Mouse (Mus musculus) heart, embryonic 14.5 days (tissue): Measurements from ENCODE around the gene Elobl. TPM values are rescaled to one million over a fixed set of nuclear protein-coding genes. Genes with fewer than 3 reads are reported as not detected.

Source experiments
- ATAC-seq: fragments of 200-750 bp; cut with Nextera tagmentation; 2 replicates; pipeline ENCODE4 v1.8.0; 2017; ENCODE audit warnings: low read depth, moderate TSS enrichment; ENCODE audit not compliant: insufficient number of reproducible peaks, insufficient read depth, low FRiP score
- H3K27ac ChIP-seq, 2 experiments: fragments of 200-500 bp in 1 of 2; fragments of 300-500 bp in 1 of 2; sonication (generic) in 1 of 2; replicated peaks in 1 of 2; 2 replicates each; pipeline ENCODE4 v1.5.1; 2012 to 2014; ENCODE audit warnings: low read depth in 2 of 2, low read length in 2 of 2, control low read depth in 1 of 2, mild to moderate bottlenecking in 1 of 2, mixed read lengths in 1 of 2; ENCODE audit not compliant: control insufficient read depth in 1 of 2, insufficient read depth in 1 of 2
- H3K27me3 ChIP-seq: fragments of 300-500 bp; sonication (generic); 2 replicates; pipeline ENCODE4 v1.6.1; 2014; ENCODE audit warnings: mild to moderate bottlenecking, low read length, control low read depth; ENCODE audit not compliant: control insufficient read depth, insufficient read depth
- H3K36me3 ChIP-seq: fragments of 300-500 bp; sonication (generic); 2 replicates; pipeline ENCODE4 v1.6.1; 2014; ENCODE audit warnings: mild to moderate bottlenecking, control low read depth, low read length, mixed read lengths; ENCODE audit not compliant: control insufficient read depth, insufficient read depth
- H3K4me1 ChIP-seq, 2 experiments: fragments of 200-500 bp in 1 of 2; fragments of 300-500 bp in 1 of 2; sonication (generic) in 1 of 2; 2 replicates each; pipeline ENCODE4 v1.6.1; 2012 to 2014; ENCODE audit warnings: low read length in 2 of 2, control low read depth in 1 of 2, mixed read lengths in 1 of 2; ENCODE audit not compliant: control insufficient read depth in 2 of 2, insufficient read depth in 2 of 2
- H3K4me2 ChIP-seq: fragments of 300-500 bp; sonication (generic); 2 replicates; pipeline ENCODE4 v1.6.1; 2014; ENCODE audit warnings: mild to moderate bottlenecking, low read length
- H3K4me3 ChIP-seq, 2 experiments: fragments of 200-500 bp in 1 of 2; fragments of 300-500 bp in 1 of 2; sonication (generic) in 1 of 2; 2 replicates each; pipeline ENCODE4 v1.5.1; 2012 to 2014; ENCODE audit warnings: low read length in 2 of 2, mild to moderate bottlenecking in 2 of 2, control low read depth in 1 of 2, low read depth in 1 of 2, moderate library complexity in 1 of 2; ENCODE audit not compliant: control insufficient read depth in 1 of 2, insufficient read depth in 1 of 2
- H3K9ac ChIP-seq: fragments of 300-500 bp; sonication (generic); 2 replicates; pipeline ENCODE4 v1.6.1; 2014; ENCODE audit warnings: mild to moderate bottlenecking, low read length
- H3K9me3 ChIP-seq: fragments of 300-500 bp; sonication (generic); 2 replicates; pipeline ENCODE4 v1.6.1; 2016; ENCODE audit warnings: low read length, control low read depth; ENCODE audit not compliant: control insufficient read depth
- WGBS: fragments of 180-500 bp; shearing (Covaris S2); extraction: QIAGEN DNeasy Blood & Tissue Kit; methylation state at CpG from one replicate; pipeline ENCODE4 v1.1.7; 2014; 5-methylcytosine and 5-hydroxymethylcytosine counted together
- polyA plus RNA-seq: library from polyadenylated mRNA; unstranded; fragments of >200 nt; fragmentation: Nextera tagmentation; extraction: Ambion mirVana; gene quantifications from 2 replicates; pipeline ENCODE4 v1.2.1, GENCODE M21; 2014

Gene Elobl
- polyA plus RNA-seq, 1 experiment from 2014 or later: not detected

DNA sequence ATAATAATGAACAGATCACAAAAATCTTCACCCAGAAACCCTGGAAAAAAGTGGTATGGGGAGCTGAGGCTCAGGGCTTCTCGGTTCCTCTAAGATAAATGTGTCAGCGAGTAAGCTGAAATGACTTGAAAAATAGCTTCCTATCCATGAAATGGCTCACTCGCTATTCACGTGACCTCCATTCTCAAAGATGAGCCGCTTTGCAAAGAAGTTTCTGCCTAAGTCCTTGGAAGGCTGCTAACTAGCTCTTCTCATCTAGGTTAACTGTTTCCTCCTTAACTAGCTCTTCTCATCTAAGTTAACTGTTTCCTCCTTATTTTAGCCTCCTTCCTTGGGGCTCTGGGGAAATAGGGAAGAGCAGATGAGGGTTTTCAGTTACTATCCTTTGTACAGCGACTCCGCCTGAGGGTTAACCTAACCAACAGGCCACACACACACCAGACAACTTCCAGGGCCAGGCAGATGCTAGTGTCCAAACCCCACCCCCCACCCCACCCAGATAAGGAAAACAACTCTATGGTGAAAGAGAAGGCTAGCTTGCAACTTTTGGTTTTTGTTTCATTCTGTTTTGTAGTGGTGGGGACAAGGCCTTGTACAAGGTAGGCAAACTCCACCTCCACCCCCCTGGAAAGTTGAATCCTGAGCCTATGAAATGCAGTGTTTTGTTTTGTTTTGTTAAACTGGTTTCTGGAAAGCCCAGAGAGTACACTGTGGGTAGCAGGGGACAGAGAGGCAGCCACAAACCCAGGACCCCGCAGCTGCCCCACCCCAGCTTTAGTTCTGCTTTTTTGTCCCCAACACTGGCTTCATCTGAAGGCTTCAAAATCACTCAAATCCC lies 16.7 kb downstream of the Elobl start:
- WGBS: 81% methylated on average over 8 of the region's 8 CpGs
- H3K36me3 ChIP-seq: peaks cover 37% of the 10 kb centered on the region
- ATAC-seq: no peak
- H3K4me3 ChIP-seq: no peak overlapping the region
- H3K27ac ChIP-seq: no peak overlapping the region
- no peak overlapping the region for H3K9ac ChIP-seq
- H3K4me1 ChIP-seq: peaks cover 0 to 4% of the 10 kb centered on the region in 2 experiments; a peak in 1 of 4 replicates
- H3K4me2 ChIP-seq: no peak overlapping the region
- H3K27me3 ChIP-seq: no peaks in the 10 kb centered on the region
- no peaks in the 10 kb centered on the region for H3K9me3 ChIP-seq

DNA sequence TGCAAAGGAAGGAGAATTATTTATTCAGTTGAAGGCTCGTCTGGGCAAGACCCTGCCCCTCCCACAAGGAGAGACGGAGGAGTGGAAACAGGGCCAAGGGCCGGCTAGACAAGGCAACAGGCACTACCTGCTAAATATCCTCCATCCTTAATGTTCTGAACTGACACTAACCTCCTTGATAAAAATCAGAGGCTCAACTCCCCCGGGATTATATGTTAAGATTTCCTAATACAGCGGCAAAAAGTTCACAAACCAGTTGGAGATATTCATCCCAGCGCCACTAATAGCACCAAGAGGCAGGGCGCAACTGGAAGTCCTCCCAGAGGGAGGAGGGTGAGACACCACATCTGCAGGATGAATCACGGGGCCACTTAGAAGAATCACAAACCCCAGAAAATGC lies 17.8 kb downstream of the Elobl start:
- no peaks in the 10 kb centered on the region for H3K4me1 ChIP-seq
- no peak overlapping the region for H3K9ac ChIP-seq
- H3K4me2 ChIP-seq: no peak overlapping the region
- no peak overlapping the region for H3K27ac ChIP-seq
- no peak overlapping the region for H3K4me3 ChIP-seq
- H3K27me3 ChIP-seq: no peaks in the 10 kb centered on the region
- no peak for ATAC-seq
- peaks cover 48% of the 10 kb centered on the region for H3K36me3 ChIP-seq
- WGBS: 77% methylated on average over 8 of the region's 8 CpGs
- H3K9me3 ChIP-seq: no peaks in the 10 kb centered on the region

DNA sequence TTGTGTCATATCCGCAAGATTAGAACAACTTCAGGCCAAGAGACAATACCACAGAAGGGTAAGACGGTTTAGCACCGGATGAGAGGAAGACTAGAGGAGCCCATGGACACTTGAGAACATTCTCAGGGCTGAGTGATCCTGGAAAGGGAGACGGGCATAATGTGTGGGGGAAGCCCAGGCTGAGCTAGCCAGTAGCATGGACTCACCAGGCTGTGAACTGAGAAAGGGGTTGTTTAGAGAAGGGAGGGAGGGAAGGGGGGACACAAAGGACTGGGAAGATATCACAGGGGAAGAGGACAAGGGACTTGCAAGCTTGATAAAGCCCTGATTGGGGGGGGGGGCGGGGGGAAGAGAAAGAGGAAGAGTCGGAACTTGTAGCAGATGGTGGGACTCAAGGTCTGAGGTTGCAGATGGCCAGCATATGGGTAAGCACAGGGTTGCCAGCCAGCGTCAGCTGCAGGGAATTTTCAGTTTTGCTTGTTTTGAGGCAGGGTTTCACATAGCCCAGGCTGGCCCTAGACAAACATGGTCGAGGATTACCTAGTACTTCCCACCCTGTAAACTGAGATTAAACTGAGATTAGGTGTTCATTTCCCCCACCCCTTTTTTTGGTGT lies 20.7 kb downstream of the Elobl start:
- 66% methylated on average over 8 of the region's 8 CpGs for WGBS

DNA sequence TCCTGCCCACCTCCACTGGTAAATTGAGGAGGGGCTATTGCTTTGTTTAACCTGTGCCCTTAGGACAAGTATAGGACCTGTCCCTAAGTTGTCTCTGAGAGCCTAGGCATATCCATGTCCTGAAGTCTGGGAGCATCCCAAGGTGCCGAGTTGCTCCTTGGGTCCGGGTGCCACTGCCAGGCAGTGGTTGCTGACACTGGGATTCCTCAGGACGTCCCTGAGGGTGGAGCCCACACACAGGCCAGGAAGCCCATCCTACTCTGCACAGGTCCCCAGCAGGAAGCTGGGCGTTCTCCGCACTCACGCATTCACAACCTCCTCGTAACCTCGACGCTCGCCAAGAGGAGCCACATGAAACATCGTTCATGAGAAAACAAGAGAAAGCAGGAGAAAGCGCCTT lies 25.2 kb downstream of the Elobl start:
- Histone ChIP-seq H3K9me3 (no peaks in the 10 kb centered on the region), H3K9ac (no peak overlapping the region), H3K27me3 (no peaks in the 10 kb centered on the region), H3K4me1 (no peaks in the 10 kb centered on the region), H3K27ac (no peak overlapping the region), H3K4me3 (no peak overlapping the region), H3K36me3 (peaks cover 42% of the 10 kb centered on the region), H3K4me2 (no peak overlapping the region)
- 75% methylated on average over 12 of the region's 12 CpGs for WGBS
- ATAC-seq: no peak

More for the DNA sequence above, 20.7 kb downstream of the Elobl start:
- no peak overlapping the region for H3K4me3 ChIP-seq
- H3K27ac ChIP-seq: no peak overlapping the region
- no peak for ATAC-seq
- peaks cover 50% of the 10 kb centered on the region for H3K36me3 ChIP-seq
- H3K4me2 ChIP-seq: no peak overlapping the region
- no peaks in the 10 kb centered on the region for H3K27me3 ChIP-seq
- H3K9me3 ChIP-seq: no peaks in the 10 kb centered on the region
- H3K4me1 ChIP-seq: no peaks in the 10 kb centered on the region
- H3K9ac ChIP-seq: no peak overlapping the region

DNA sequence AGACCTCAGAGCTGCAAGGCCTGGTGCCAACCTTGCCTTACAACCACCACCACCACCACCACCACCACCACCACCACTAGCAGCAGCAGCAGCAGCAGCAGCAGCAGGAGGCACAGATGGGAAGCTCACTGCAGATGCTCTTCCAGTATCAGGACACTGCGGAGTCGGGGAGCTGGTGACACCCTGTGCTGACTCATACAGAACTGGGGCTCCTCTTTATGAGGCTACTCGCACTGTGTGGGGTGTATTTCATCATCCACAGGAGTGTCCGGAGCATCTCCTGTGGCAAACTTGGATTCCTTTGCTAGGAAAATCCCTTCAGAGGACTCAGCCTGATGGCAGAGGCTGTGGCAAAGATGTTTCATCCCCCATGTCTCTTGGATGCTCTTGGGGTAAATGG lies 27.1 kb downstream of the Elobl start:
- no peak overlapping the region for H3K4me3 ChIP-seq
- H3K4me1 ChIP-seq: no peaks in the 10 kb centered on the region
- H3K27ac ChIP-seq: no peak overlapping the region
- ATAC-seq: no peak
- no peaks in the 10 kb centered on the region for H3K27me3 ChIP-seq
- no peaks in the 10 kb centered on the region for H3K9me3 ChIP-seq
- no peak overlapping the region for H3K9ac ChIP-seq
- no peak overlapping the region for H3K4me2 ChIP-seq
- H3K36me3 ChIP-seq: peaks cover 38% of the 10 kb centered on the region
- WGBS: 90% methylated on average over 4 of the region's 4 CpGs

DNA sequence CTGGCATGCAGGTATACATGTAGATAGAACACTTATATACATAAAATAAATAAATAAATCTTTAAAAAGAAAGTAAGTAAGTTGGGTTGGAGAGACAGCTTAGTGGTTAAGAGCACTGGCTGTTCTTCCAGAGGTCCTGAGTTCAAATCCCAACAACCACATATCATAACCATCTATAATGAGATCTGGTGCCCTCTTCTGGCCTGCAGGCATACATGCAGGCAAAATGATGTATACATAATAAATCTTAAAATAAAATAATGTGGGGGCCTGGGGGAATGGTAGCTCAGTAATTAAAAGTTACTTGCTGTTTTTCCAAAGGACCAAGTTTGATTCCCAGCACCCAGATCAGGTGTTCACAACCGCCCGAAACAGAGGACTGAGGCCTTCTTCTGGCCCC lies 28.0 kb downstream of the Elobl start:
- Histone ChIP-seq H3K9ac (no peak overlapping the region), H3K9me3 (no peaks in the 10 kb centered on the region), H3K4me3 (no peak overlapping the region), H3K36me3 (peaks cover 38% of the 10 kb centered on the region), H3K27ac (no peak overlapping the region), H3K27me3 (no peaks in the 10 kb centered on the region), H3K4me2 (no peak overlapping the region), H3K4me1 (no peaks in the 10 kb centered on the region)
- 95% methylated on average over 2 of the region's 2 CpGs for WGBS
- ATAC-seq: no peak

DNA sequence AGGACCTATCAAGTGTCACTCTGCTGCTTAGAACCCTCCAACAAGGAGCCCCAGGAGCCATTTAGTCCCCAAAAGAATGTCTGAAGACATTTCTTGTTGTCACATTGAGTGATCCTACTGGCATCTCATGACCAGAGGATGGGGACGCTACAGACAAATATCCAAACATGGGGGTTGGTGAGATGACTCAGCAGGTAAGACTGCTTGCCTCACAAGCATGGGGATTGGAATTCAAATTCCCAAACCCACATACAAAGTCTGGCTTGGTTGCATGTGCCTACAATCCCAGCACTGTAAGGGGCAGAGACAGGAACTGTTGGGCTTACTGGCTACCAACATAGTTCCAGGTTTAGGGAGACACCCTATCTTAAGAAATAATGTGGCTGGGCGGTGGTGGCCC lies 28.8 kb downstream of the Elobl start:
- Histone ChIP-seq H3K9ac (no peak overlapping the region), H3K4me3 (no peak overlapping the region), H3K27ac (no peak overlapping the region), H3K4me1 (no peaks in the 10 kb centered on the region), H3K4me2 (no peak overlapping the region), H3K36me3 (peaks cover 41% of the 10 kb centered on the region), H3K27me3 (no peaks in the 10 kb centered on the region), H3K9me3 (no peaks in the 10 kb centered on the region)
- 87% methylated on average over 2 of the region's 2 CpGs for WGBS
- ATAC-seq: no peak
